ENCODE assay signal across 17 mouse cellular contexts in genomic region chr2:75852483-75852882, GRCm38 (mm10).
"Had no signal": no experiment of that assay in that cellular context is flagged by ENCODE, and none has a peak within 500 bp of the region (broad histone marks: within the 10 kb centered on the region; RNA-seq: fewer than 3 reads in every experiment).

No protein-coding gene starts in this region.

- H3K4me3 ChIP-seq: lung, embryonic 15.5 days; megakaryocyte, embryonic 14.5 days; midbrain, embryonic 13.5 days; midbrain, embryonic 15.5 days; neural tube, embryonic 12.5 days had no signal

- H3K36me3 ChIP-seq: midbrain, embryonic 15.5 days had no signal

- H3K27ac ChIP-seq: lung, embryonic 15.5 days; macrophage; midbrain, embryonic 13.5 days; midbrain, embryonic 15.5 days; neural tube, embryonic 12.5 days had no signal

- H3K4me1 ChIP-seq: lung, embryonic 15.5 days; midbrain, embryonic 13.5 days; midbrain, embryonic 15.5 days; neural tube, embryonic 12.5 days had no signal

- ATAC-seq: lung, postnatal 0 days; midbrain, embryonic 13.5 days; midbrain, embryonic 15.5 days had no signal

- DNase-seq: lung, adult 2 months; lung, postnatal 14 days; lung, postnatal 36 days; right cerebral cortex, postnatal 25 days; right cerebral cortex, postnatal 4 days; spleen, adult 18-20 months; thymus, adult 18-20 months; thymus, postnatal 14 days; thymus, postnatal 36 days had no signal

- H3K9me3 ChIP-seq: lung, embryonic 15.5 days; megakaryocyte, embryonic 14.5 days; midbrain, embryonic 13.5 days; midbrain, embryonic 15.5 days; neural tube, embryonic 12.5 days had no signal

- H3K9ac ChIP-seq: lung, embryonic 15.5 days; midbrain, embryonic 13.5 days; midbrain, embryonic 15.5 days; neural tube, embryonic 12.5 days had no signal

- H3K4me2 ChIP-seq: lung, embryonic 15.5 days; midbrain, embryonic 11.5 days; midbrain, embryonic 13.5 days; midbrain, embryonic 15.5 days; neural tube, embryonic 12.5 days had no signal

- H3K27me3 ChIP-seq: lung, embryonic 15.5 days; megakaryocyte, embryonic 14.5 days; midbrain, embryonic 13.5 days; midbrain, embryonic 15.5 days; neural tube, embryonic 12.5 days had no signal
